Mouse (Mus musculus): Measurements from ENCODE around the gene R3hdm4.

Gene R3hdm4

DNA sequence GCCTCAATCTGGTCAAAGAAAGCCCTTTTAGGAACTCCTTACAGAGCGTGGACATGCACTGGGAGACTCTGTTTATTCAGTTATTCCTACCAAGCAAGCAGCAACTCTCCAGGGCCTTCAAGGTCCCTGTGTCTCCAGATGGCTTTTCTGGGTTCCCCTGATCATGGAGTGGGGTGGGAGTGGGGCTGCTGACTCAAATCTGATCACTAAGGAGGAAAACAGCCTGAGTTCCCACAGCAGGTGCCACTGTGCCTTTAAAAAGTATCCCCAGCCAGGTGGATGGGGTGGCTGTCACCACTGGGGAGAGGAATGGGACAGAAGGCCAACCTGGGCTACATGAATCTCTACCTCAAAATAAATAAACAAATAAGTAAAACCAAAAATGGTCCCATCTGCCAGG is 22.0 kb upstream of the R3hdm4 start:
- no peak for DNase-seq (ENCODE audit: low spot score in 2 of 2)

- DNase-seq (ENCODE audit: low spot score in 2 of 2) = no peak
Measured at GRCm38 (mm10) chr10:79940749-79941148, 19.7 kb upstream of the R3hdm4 start.

DNA sequence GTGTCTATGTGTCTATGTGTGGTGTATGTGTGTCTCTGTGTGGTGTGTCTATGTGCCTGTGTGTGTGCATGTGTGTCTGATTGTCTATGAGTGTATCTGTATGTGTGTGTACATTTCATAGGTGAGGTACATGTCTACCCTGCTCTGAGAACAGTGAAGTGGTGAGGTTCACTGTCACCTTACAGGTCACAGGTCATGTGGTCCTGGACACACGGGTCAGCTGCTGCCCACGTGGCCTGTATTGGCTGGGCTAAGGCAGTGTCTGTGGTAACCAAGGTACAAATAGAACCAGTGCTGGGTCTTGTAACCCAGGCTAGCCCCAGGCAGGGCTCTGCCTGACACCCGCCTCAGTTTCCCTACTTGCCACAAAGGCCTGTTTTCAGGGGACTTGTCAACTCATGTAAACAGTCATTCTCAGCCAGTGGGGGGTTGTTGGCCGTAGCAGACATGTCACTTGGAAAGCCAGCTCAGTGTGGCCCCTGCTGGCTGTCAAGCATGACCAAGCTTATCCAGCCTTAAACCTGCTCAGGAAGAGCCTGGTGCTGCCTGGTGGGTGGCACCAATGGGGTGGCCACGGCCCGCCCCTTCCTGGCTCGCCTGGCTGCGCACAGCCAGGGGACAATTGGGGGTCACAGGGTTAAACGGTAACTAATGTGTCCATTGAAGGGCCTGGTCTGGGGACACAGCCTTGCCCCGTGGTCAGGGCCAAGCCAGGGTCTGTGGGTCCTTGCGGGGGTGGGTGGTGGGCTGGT is 16.9 kb upstream of the R3hdm4 start:
- DNase-seq (ENCODE audit: low spot score in 2 of 2) = no peak

DNA sequence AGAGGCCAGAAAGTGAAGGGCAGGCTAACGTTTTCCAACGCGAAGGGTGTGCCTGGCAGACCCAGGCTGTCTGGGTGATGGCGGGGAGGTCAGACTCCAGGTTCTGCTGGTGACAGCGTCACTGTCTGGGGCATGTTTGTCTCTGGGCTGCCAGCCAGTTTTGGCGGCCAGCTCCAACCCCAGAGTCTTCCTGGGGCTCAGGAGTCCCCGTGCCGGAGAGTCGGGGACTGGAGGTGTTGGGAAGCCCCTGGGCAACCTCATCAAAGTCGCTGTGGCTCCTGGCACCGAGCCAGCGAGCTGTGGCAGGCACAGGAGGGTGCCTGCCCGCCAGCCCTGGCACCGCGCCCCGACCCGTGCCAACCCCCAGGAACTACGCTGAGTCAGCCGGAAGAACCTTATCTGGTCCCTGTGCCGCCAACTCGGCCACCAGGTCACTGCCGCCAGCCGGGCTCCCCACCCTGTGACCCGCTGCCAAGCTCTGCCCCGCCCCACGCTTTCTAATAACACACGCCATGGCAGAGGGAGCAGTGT is 16.0 kb upstream of the R3hdm4 start:
- DNase-seq (ENCODE audit: low spot score in 2 of 2) = no peak

DNA sequence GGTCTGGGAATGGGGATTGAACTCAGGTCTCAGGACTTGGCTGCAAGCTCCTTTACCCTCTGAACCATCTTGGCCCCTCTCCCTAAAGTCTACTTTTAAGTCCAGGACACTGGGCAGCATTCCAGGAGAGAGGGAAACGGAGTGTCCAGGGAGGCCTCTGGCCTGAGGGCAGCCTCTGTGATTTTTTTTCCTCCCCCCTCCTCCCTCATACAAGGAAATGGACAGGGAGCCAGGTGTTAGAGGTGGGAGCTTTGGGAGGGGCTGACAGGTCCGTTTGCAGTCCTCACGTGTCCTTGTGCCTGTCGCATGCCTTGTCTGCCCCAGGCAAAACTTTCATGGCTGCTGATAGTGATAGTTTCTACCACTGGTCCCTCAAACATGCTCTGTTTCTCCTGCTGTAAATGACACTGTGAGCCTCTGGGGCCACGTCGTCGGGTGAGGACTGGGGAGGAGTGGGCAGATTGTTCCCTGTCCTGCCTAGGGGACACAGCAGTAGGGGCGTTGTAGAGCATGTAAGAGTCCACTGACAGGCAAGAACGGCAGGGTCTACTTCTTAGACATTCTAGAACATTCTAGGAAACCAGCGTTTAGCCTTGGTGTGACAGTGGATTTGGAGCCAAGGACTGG is 15.4 kb upstream of the R3hdm4 start:
- no peak for DNase-seq (ENCODE audit: low spot score in 2 of 2)

GRCm38 (mm10) chr10:79934794-79935569 is 14.0 kb upstream of the R3hdm4 start:
- DNase-seq (ENCODE audit: low spot score in 2 of 2) = no peak

- no peak for DNase-seq (ENCODE audit: low spot score in 2 of 2)
Measured at GRCm38 (mm10) chr10:79934272-79934721, 13.3 kb upstream of the R3hdm4 start.

GRCm38 (mm10) chr10:79933861-79934260 is 12.9 kb upstream of the R3hdm4 start:
- DNase-seq (ENCODE audit: low spot score in 2 of 2) = no peak

DNA sequence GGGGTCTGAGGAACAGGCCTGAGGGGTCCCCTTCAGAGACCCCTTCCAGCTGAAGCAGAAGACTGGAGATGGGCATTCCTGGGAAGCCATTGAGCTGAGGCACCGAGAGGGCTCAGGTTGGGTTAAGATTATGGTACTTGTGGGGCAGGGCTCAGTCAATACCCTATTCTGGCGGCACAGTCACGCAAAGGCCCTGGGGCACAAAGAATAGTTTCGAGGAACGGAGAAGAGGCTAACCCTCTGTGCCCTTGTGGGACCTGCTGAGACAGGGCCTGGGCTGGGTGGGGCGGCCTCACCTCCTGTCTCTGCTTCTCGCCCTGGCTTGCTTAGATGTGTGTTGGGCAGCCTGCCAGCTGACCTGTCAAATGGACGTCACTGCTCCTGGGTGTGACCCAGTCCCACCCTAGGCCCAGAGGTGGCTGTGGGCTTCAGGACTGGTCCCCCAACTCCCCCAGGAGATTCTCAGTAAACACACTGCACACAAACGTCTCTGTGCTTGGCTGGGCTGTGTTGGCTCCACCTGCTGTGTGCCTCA is 12.2 kb upstream of the R3hdm4 start:
- DNase-seq (ENCODE audit: low spot score in 2 of 2) = no peak

DNA sequence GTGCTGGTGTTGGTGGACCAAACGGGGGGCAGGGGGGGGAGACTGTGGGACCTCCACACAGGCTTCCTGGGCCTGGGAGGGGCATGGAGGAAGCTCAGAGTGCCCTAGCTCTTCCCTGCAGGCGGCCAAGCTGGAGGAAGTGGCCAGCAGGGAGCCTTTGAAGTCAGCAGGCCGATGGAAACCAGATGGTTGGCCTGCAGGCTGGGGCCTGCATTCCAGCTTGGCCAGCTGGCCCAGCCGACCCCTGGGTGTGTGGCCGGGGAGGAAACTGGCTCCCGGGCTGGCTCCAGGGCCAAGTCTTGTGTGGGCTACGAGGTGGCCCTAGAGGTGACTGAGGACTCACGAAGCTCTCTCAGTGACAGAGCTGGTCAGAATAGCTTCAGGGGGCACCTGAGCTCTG is 11.7 kb upstream of the R3hdm4 start:
- no peak for DNase-seq (ENCODE audit: low spot score in 2 of 2)

DNA sequence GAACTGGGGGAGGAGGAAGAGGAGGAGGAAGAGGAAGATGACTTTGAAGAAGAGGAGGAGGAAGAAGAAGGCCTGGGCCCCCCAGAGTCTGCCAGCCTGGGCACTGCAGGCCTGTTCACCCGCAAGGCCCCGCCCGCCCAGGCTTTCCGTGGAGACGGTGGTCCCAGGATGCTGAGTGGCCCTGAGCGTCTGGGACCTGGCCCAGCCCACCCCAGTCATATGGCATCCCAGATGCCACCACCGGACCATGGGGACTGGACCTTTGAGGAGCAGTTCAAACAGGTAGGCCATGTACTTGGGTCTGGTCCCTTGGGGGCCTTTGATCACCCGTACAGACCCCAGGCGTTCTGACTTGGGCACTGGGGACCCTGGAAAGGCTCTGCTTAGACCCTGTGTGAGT is 10.8 kb upstream of the R3hdm4 start:
- DNase-seq (ENCODE audit: low spot score in 2 of 2) = no peak

DNA sequence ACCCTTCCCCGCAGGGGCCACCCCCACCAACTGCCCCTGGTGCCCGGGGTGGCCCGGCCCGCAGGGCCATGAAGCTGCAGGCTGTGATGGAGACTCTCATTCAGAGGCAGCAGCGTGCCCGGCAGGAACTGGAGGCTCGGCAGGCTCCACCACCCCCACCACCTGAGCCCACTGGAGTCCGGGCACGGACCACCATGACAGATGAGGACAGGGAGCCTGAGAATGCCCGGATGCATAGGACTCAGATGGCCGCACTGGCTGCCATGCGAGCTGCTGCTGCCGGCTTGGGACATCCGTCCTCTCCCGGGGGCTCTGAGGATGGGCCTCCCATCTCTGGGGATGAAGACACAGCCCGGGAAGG is 9.8 kb upstream of the R3hdm4 start:
- DNase-seq (ENCODE audit: low spot score in 2 of 2) = no peak

- no peak for DNase-seq (ENCODE audit: low spot score in 2 of 2)
Measured at GRCm38 (mm10) chr10:79929967-79930825, 9.2 kb upstream of the R3hdm4 start.

- DNase-seq (ENCODE audit: low spot score in 2 of 2) = no peak
Measured at GRCm38 (mm10) chr10:79928907-79929701, 8.1 kb upstream of the R3hdm4 start.

GRCm38 (mm10) chr10:79928030-79928694 is 7.2 kb upstream of the R3hdm4 start:
- DNase-seq (ENCODE audit: low spot score in 2 of 2) = no peak

DNA sequence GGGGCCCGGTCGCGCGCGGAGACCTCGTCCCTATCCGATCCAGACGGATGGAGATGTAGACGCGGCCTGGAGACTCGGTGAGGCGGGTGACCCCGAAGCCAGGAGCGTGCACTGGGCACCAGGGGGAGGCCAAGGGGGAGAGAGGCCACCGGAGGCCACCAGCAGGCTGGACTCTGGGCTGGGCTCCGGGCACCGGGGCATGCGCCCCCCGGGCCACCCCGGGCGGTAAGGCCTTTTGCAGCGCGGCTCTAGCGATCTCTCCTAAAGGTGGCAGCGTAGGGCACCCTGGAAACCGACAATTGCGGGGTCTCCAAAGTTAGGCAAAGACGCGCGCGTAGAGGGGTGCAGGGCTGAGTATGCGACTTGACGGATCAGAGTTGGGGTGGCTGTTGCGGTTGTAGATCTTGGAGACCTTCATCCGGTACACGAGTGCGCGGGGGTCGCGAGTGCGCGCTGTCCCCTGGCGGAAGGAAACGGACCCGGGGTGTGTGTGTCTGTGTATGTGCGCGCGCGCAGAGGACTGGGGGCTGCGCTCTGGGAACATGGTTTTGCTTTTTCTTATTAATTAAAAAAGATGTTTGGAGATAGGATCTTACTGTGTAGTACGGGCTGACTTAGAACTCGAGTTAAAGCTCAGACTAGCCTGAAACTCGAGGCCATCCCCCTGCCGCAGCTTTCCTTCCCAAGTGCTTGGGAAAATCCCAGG is 6.5 kb upstream of the R3hdm4 start:
- DNase-seq (ENCODE audit: low spot score in 2 of 2) = no peak

DNA sequence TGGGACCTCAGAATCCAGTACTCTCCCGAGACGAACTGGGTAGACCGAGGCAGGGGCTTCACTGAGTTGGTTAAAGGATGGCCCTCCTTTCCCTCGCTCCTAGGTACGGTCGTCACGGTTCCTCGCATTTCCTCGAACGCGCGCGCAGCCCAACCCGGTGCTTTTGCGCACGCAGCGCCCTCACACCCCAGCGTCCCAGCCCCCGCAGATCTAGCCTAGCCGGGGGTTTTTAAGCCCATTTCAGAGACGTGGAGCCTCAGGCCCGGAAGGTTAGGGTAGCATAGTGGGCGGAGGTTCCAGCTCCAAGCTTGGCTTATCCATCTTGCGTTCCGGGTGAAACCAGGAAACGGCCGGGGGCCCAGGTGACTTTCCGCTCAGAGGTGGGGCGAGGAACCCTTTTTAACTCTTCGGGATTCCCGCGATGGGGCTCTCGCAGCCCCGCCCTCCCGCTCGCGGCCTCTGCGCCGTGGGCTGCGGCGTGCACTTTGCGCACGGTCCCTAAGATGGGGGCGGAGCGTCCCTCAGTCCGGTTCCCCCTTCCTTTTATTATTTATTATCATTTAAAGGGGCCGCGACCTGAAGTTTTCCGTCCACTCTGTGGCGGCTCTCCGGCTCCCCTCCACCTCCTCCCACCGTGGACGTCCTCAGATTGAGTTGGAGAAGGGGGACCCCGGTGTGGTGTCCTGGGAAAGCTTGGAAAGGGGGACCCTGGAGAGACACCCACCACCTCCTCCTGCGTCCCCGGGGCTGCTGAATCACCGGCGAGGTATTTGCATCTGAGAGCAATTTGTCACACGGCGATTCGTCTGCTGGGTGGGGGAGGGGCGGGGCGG is 5.7 kb upstream of the R3hdm4 start, which contains the start of gene Arid3a:
Gene Arid3a, plus strand, starts transcription at position 553 of the 833 bp plus-strand sequence.
- DNase-seq (ENCODE audit: low spot score in 2 of 2) = peak; percentile 64 to 71

- no peak for DNase-seq (ENCODE audit: low spot score in 2 of 2)
Measured at GRCm38 (mm10) chr10:79925785-79926490, 4.9 kb upstream of the R3hdm4 start.
